Mouse (Mus musculus) megakaryocyte, embryonic 14.5 days (primary cell): ENCODE data around the gene Lrrc75a.

Experiments used
- FLI1 ChIP-seq: IDR thresholded peaks from 2 replicates; pipeline ENCODE4 v1.6.1; 2012; ENCODE audit warnings: low read length, inconsistent platforms, mixed read lengths
- GATA1 ChIP-seq: IDR thresholded peaks from 3 replicates; pipeline ENCODE4 v1.6.1; 2012; ENCODE audit warnings: mixed read lengths, low read length, inconsistent platforms, borderline replicate concordance

DNA sequence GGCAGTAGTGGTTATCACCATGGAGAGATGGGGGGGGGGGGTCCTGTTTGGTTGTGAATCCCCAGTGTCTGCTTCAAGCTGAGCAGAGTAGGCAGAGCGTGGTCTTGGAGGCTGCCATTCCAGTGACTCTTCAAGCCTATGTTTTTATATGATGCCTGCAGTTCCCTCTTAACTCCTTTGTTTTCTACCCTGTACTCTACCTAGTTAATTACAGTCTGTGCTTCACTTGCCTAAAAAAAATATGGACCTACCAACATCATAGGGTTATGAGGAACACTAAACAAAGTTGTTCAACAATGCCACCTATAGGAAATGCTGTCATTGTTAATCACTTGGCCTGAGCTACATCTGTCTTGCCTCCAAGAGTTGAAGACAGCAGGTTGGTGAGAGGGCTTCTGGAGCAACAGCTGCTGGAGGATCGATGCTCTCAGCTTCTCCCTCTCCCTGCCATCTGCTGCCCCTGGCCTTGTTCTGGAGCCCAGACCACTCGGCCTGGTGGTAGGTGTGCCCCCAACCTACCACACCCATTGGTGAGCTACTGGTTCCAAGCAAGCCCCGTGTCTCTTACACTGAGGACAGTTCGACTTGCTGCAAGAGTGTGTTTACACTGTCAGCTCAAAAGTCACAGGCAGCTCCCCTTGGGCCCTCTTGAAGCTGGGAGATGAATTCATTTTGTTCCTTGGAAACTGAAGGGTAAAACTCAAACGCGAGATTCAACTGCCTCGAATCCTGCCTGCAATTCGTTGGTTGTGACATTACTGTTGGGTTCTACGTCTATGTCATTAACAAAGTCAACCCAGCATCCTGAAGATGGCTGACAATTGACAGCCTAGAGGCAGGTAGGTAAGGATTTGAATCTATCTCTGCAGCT, 41.8 kb downstream of the Lrrc75a start:
- TF ChIP-seq FLI1 (no peak), GATA1 (no peak)
